Mouse (Mus musculus): ENCODE results near the gene Gm1604a.
"Not testable (repeated sequence)": the region's sequence is repeated elsewhere in the genome, so short reads cannot be mapped to it uniquely, and the experiment has no call there.

Gene Gm1604a

GRCm38 (mm10) chr17:7069561-7070240 lies 44.3 kb downstream of the Gm1604a start:
- not testable (repeated sequence) for DNase-seq (ENCODE audit: low spot score)

DNA sequence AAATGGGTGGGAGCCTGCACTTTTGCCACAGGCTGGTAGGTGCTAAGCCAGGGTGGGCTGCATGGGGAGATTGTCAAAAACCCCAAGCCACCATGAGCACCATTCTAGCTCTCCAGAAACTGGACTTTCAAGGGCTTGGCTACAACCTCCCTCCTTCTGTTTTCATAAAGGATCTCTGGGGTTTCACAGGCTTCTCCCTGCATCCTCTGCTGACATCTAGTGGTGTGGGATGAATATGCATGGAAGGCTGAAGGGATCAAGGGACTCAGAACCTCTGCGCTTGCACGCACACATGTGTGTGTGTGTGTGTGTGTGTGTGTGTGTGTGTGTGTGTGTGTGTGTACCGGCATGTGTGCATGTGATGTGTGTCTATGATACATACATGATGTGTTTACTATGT lies 49.1 kb downstream of the Gm1604a start:
- DNase-seq (ENCODE audit: low spot score): not testable (repeated sequence)

- DNase-seq (ENCODE audit: low spot score): not testable (repeated sequence)
Measured at GRCm38 (mm10) chr17:7075519-7075918, 50.2 kb downstream of the Gm1604a start.

DNA sequence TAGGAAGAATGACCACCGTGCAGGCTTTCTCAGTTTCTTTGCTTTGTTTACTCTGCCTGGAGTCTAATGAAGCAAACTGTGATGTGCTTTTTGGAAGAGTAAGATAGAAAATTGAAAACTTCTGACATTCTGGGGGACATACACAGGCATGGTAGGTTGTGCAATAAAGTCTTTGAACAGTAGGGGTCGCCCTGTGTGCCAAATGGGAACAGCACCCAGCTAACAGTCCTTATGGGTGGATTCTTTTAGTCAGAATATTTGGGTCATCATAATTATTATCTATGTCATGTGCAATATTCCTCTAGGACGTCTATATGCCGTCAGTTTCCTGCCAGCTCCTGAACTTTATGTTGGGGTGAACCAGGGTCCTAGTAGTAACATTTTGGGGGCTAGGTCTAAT lies 54.2 kb downstream of the Gm1604a start:
- peak; percentile 24 for DNase-seq (ENCODE audit: low spot score)

DNA sequence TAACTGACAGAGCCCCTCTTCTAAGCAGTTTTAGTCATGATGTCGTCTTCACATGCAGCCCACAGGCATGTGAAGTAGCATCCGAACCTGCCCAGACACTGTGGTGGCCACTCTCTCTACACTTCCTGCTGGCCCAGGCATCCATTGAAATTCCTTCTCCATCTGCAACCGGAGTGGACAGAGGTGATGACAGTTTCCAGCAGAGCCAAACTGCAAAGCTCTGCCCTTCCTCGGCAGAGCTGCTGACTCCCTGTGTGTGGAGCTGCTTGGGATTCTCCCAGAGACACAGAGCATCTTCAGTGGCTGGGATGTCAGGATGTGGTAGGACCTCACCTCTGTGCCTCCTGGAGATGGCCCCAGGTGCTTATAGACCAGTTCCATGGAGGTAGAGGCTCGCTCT lies 59.2 kb downstream of the Gm1604a start:
- not testable (repeated sequence) for DNase-seq (ENCODE audit: low spot score)

GRCm38 (mm10) chr17:7085469-7086168 lies 60.3 kb downstream of the Gm1604a start:
- not testable (repeated sequence) for DNase-seq (ENCODE audit: low spot score)

GRCm38 (mm10) chr17:7086836-7087235 lies 61.5 kb downstream of the Gm1604a start:
- DNase-seq (ENCODE audit: low spot score): not testable (repeated sequence)

DNA sequence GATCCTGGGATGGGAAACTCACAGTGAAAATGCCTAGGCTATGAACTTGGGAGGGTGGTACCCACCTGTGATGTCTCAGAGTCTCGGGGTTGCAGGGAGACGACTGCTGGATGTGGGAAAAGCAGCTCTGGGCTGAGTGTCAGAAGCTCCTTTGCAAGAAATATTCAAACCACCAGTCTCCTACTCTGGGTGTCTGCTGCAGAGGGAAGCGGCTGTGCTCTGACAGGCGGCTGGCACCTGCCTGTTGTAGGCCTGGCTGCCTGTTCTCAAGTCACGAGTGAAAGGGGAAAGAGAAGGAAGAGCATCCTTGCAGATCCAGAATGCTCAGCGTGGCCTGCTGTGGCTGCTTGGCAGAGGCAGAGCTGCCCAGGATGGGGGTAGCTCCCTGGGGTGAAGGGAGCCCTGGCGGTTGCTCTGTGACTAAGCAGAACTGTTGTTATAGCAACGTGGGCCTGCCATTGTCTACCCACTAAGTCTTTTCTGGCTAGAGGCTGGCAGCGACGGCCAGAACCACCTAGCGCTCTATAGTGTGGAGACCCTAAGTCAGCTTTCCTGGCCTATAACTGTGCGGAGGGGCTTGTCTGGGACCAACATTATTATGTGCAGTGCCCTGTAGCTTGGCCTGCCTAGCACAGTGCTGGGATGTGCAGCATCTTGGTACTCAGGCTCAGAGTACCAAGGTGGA lies 72.6 kb downstream of the Gm1604a start:
- not testable (repeated sequence) for DNase-seq (ENCODE audit: low spot score)

DNA sequence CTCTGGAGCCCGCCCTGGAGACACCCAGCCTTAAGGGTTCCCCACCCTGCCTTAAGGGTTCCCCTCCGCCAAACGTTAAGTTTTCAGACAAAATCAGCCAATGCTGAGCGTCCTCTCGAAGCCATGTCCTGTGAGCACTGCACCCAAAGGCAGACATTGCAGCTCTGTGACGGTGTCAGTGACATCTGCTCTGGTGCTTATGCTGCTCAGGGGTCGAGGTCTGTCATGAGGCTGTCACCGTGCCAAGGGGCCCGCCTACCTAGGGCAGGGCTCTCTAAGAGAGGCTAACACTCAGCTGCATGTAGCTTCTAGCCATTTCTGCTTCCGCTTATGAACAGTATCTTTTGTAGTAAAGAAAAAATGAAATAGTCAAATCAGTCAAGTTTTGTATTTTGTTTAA lies 73.7 kb downstream of the Gm1604a start:
- not testable (repeated sequence) for DNase-seq (ENCODE audit: low spot score)

DNA sequence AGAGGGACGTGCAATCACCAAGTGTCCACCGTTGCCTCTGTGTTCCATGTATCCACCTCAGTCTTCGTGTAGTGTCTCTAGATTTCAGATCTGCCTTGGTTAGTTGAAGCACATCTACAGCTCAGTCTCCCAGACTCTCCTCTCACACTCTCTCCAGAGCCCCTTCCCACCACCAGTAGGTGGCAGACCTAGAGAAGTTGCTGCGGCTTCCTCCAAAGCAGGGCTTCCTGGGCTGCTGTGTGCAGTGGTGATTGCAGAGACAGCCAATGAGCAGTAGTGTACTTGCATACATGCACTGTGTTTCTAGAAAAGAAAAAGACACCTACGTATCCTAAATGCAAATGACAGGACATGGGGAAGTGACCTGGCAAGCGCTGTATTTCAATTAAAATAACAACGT lies 77.6 kb downstream of the Gm1604a start:
- not testable (repeated sequence) for DNase-seq (ENCODE audit: low spot score)

- not testable (repeated sequence) for DNase-seq (ENCODE audit: low spot score)
Measured at GRCm38 (mm10) chr17:7111658-7112057, 86.3 kb downstream of the Gm1604a start.

DNA sequence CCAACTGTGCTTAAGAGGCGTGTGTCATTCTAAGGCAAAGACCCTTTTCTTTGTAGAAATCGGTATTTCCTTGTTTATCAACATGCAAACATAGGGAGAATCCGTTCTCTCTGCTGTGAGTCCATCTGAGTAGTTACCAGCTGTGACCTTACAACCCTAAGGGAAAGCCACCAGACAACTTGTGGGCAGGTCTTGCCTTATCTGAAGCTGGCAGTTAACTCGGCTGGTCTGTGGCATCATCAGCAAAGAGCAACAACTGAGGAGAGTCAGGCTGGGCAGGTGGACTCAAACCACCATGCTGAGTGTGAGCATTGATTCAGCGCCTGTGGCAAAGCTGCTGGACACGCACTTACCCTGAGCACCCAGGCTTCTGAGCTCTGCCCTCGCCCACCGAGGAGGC lies 90.9 kb downstream of the Gm1604a start:
- DNase-seq (ENCODE audit: low spot score): not testable (repeated sequence)

DNA sequence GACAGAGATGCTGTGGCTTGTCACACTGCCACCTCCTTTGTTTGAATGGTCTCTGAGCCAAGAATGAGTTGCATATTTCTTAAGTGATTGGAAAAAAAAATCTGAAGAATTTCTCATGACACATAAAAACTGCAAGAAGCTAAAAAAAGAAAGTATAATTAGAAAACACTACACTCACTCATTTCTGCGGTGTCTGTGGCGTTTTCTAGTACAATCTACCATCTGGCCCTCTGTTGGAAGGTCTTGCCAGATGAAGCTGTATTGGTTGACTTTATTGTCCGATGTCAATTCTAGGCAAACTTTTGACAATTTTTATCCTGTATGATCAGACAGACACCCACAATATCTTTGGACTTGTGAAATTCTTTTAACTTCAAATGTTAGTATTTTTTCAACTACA lies 95.5 kb downstream of the Gm1604a start:
- not testable (repeated sequence) for DNase-seq (ENCODE audit: low spot score)

GRCm38 (mm10) chr17:7122554-7122953 lies 97.2 kb downstream of the Gm1604a start:
- DNase-seq (ENCODE audit: low spot score): not testable (repeated sequence)

GRCm38 (mm10) chr17:7126475-7126874 lies 101.1 kb downstream of the Gm1604a start:
- DNase-seq (ENCODE audit: low spot score): not testable (repeated sequence)

- not testable (repeated sequence) for DNase-seq (ENCODE audit: low spot score)
Measured at GRCm38 (mm10) chr17:7134002-7134401, 108.6 kb downstream of the Gm1604a start.

- DNase-seq (ENCODE audit: low spot score): not testable (repeated sequence)
Measured at GRCm38 (mm10) chr17:7135277-7135676, 109.9 kb downstream of the Gm1604a start.
